Mouse (Mus musculus) CH12.LX (cell line): ENCODE measurements at regions not wholly inside any gene's neighbourhood (a gene's known extent, or its start where the extent isn't known, plus 50 kb on each side); places are given as distances from the start of the nearest gene placed in this dataset.

Source experiments
- DNase-seq: peaks from one replicate; pipeline ENCODE4 v3.0.0-alpha.2; 2013; ENCODE audit errors: extremely low read depth
- H3K27ac ChIP-seq: 2 replicates; pipeline ENCODE4 v1.5.1; 2012; ENCODE audit warnings: low read depth, mild to moderate bottlenecking, control low read depth, moderate library complexity; ENCODE audit not compliant: insufficient read depth
- H3K27me3 ChIP-seq: replicated peaks from 2 replicates; pipeline ENCODE3; 2012; ENCODE audit warnings: inconsistent platforms
- H3K36me3 ChIP-seq, 2 experiments: replicated peaks in 1 of 2; 2 replicates each; pipeline versions ENCODE3 to v1.6.1; 2012; ENCODE audit warnings: inconsistent platforms in 1 of 2, low read length in 1 of 2, mild to moderate bottlenecking in 1 of 2, mixed read lengths in 1 of 2, moderate library complexity in 1 of 2; ENCODE audit not compliant: control insufficient read depth in 1 of 2, insufficient read depth in 1 of 2
- H3K4me1 ChIP-seq, 2 experiments: 2 replicates each; pipeline ENCODE4 v1.6.1; 2012; ENCODE audit warnings: inconsistent platforms in 1 of 2, moderate library complexity in 1 of 2; ENCODE audit not compliant: insufficient read depth in 2 of 2, control insufficient read depth in 1 of 2
- H3K4me2 ChIP-seq: 2 replicates; pipeline ENCODE4 v1.6.1; 2012; ENCODE audit warnings: low read depth, mild to moderate bottlenecking, control low read depth; ENCODE audit not compliant: poor library complexity, insufficient read depth, severe bottlenecking
- H3K4me3 ChIP-seq, 3 experiments: fragments of 150-350 bp in 1 of 3; sonication (generic) in 1 of 3; replicated peaks in 1 of 3; 2 replicates each; pipeline versions ENCODE3 to v1.5.1; 2011 to 2012; ENCODE audit warnings: low read depth in 2 of 3, low read length in 2 of 3, mild to moderate bottlenecking in 2 of 3, moderate library complexity in 2 of 3, control low read depth in 1 of 3, improper control_type of control experiment in 1 of 3, inconsistent platforms in 1 of 3, mixed read lengths in 1 of 3; ENCODE audit not compliant: poor library complexity in 1 of 3
- H3K79me2 ChIP-seq: replicated peaks from 2 replicates; pipeline ENCODE4 v1.6.1; 2012; ENCODE audit warnings: mild to moderate bottlenecking, moderate library complexity; ENCODE audit not compliant: control insufficient read depth, poor library complexity, insufficient read depth, severe bottlenecking; ENCODE audit errors: extremely low read depth
- H3K9ac ChIP-seq: 2 replicates; pipeline ENCODE4 v1.6.1; 2012; ENCODE audit warnings: low read depth, mild to moderate bottlenecking, control low read depth, moderate library complexity; ENCODE audit not compliant: insufficient read depth
- H3K9me3 ChIP-seq: replicated peaks from 2 replicates; pipeline ENCODE3; 2012; ENCODE audit warnings: low read length, inconsistent platforms, mixed read lengths
- BHLHE40 ChIP-seq: IDR thresholded peaks from 2 replicates; pipeline ENCODE4 v1.6.1; 2011; ENCODE audit warnings: mild to moderate bottlenecking, low read depth, low read length, improper control_type of control experiment
- CHD1 ChIP-seq: IDR thresholded peaks from 2 replicates; pipeline ENCODE4 v1.6.1; 2012; ENCODE audit warnings: low read depth, low read length, improper control_type of control experiment, inconsistent platforms
- CHD2 ChIP-seq: IDR thresholded peaks from 2 replicates; pipeline ENCODE4 v1.6.1; 2011; ENCODE audit warnings: low read length, improper control_type of control experiment
- CTCF ChIP-seq, 2 experiments: IDR thresholded peaks in 1 of 2; conservative IDR thresholded peaks in 1 of 2; 2 replicates each; pipeline ENCODE4 v1.5.1; 2011 to 2012; ENCODE audit warnings: low read depth in 2 of 2, low read length in 2 of 2, improper control_type of control experiment in 1 of 2, inconsistent platforms in 1 of 2, mild to moderate bottlenecking in 1 of 2, moderate library complexity in 1 of 2
- IRF4 ChIP-seq: IDR thresholded peaks from 2 replicates; pipeline ENCODE4 v1.6.1; 2014; ENCODE audit warnings: low read depth, mild to moderate bottlenecking, inconsistent platforms, low read length, improper control_type of control experiment
- JUND ChIP-seq: conservative IDR thresholded peaks from 2 replicates; pipeline ENCODE4 v1.6.1; 2011; ENCODE audit warnings: low read depth, low read length, improper control_type of control experiment
- KAT2A ChIP-seq: IDR thresholded peaks from 2 replicates; pipeline ENCODE4 v1.6.1; 2012; ENCODE audit warnings: low read length, improper control_type of control experiment, inconsistent platforms; ENCODE audit not compliant: insufficient replicate concordance
- MEF2A ChIP-seq: IDR thresholded peaks from 2 replicates; pipeline ENCODE4 v1.6.1; 2014; ENCODE audit warnings: low read depth, mild to moderate bottlenecking, inconsistent platforms, low read length, improper control_type of control experiment, borderline replicate concordance
- MXI1 ChIP-seq: IDR thresholded peaks from 2 replicates; pipeline ENCODE4 v1.6.1; 2011; ENCODE audit warnings: mild to moderate bottlenecking, low read depth, low read length, improper control_type of control experiment
- NRF1 ChIP-seq: IDR thresholded peaks from 2 replicates; pipeline ENCODE4 v1.6.1; 2014; ENCODE audit warnings: low read depth, mild to moderate bottlenecking, inconsistent platforms, low read length, improper control_type of control experiment, moderate library complexity
- POLR2A ChIP-seq: IDR thresholded peaks from 2 replicates; pipeline ENCODE4 v1.6.1; 2011; ENCODE audit warnings: low read depth, mild to moderate bottlenecking, improper control_type of control experiment, low read length
- POLR2AphosphoS2 ChIP-seq: IDR thresholded peaks from 2 replicates; pipeline ENCODE4 v1.6.1; 2011; ENCODE audit warnings: low read depth, low read length, improper control_type of control experiment
- RCOR1 ChIP-seq: conservative IDR thresholded peaks from 2 replicates; pipeline ENCODE4 v1.6.1; 2012; ENCODE audit warnings: low read depth, mild to moderate bottlenecking, inconsistent platforms, low read length, improper control_type of control experiment
- TBP ChIP-seq: conservative IDR thresholded peaks from 2 replicates; pipeline ENCODE4 v1.6.1; 2011; ENCODE audit warnings: low read depth, low read length, improper control_type of control experiment
- TCF12 ChIP-seq: IDR thresholded peaks from 2 replicates; pipeline ENCODE4 v1.6.1; 2014; ENCODE audit warnings: low read depth, mild to moderate bottlenecking, inconsistent platforms, low read length, improper control_type of control experiment
- UBTF ChIP-seq: IDR thresholded peaks from 2 replicates; pipeline ENCODE4 v1.6.1; 2012; ENCODE audit warnings: low read depth, mild to moderate bottlenecking, inconsistent platforms, low read length, improper control_type of control experiment, moderate library complexity
- ZC3H11A ChIP-seq: IDR thresholded peaks from 2 replicates; pipeline ENCODE4 v1.6.1; 2012; ENCODE audit warnings: low read depth, mild to moderate bottlenecking, inconsistent platforms, low read length, improper control_type of control experiment
- ZKSCAN1 ChIP-seq: IDR thresholded peaks from 2 replicates; pipeline ENCODE4 v1.6.1; 2012; ENCODE audit warnings: low read depth, inconsistent platforms, low read length, improper control_type of control experiment, borderline replicate concordance
- ZNF384 ChIP-seq: IDR thresholded peaks from 2 replicates; pipeline ENCODE4 v1.6.1; 2012; ENCODE audit warnings: low read depth, low read length, improper control_type of control experiment, inconsistent platforms
- dilution Hi-C: fragments of 300-500 bp; cut with MboI; formaldehyde crosslinking; loops from 2 replicates; pipeline ENCODE4 v1.14.3; 2020; ENCODE audit warnings: low sequenced_read_pairs; ENCODE audit not compliant: extremely low pct_unique_long_range_greater_than_20kb, extremely low pct_ligation_motif_present
- in situ Hi-C: fragments of 300-500 bp; cut with MboI; formaldehyde crosslinking; loops from 3 replicates; pipeline ENCODE4 v1.14.3; 2019; ENCODE audit warnings: low sequenced_read_pairs, low pct_ligation_motif_present, low pct_unique_long_range_greater_than_20kb, mixed read lengths

- dilution Hi-C loops (no loop called here), in situ Hi-C loops (no loop called here)
- Histone ChIP-seq H3K27ac (no peak overlapping the region), H3K9me3 (peaks cover 2% of the 10 kb centered on the region), H3K36me3 (no peaks in the 10 kb centered on the region), H3K4me1 (peaks cover 0 to 3% of the 10 kb centered on the region in 2 experiments; a peak in 1 of 4 replicates), H3K79me2 (no peaks in the 10 kb centered on the region), H3K4me3 (no peak overlapping the region), H3K9ac (no peak overlapping the region), H3K27me3 (no peaks in the 10 kb centered on the region), H3K4me2 (no peak overlapping the region)
- no peak for TF ChIP-seq MXI1
- no peak for TF ChIP-seq POLR2A
- no peak for TF ChIP-seq BHLHE40
- TF ChIP-seq POLR2AphosphoS2, result no peak
- no peak for TF ChIP-seq RCOR1
- no peak for DNase-seq
These were observed 66.5 kb upstream of the 4933415F23Rik start for GRCm38 (mm10) chr1:23168504-23168903.

- dilution Hi-C loops, result no loop called here
- Histone ChIP-seq H3K9me3 (peaks cover 2% of the 10 kb centered on the region), H3K9ac (no peak overlapping the region), H3K4me2 (no peak overlapping the region), H3K4me3 (no peak overlapping the region), H3K36me3 (no peaks in the 10 kb centered on the region), H3K79me2 (no peaks in the 10 kb centered on the region), H3K27ac (no peak overlapping the region), H3K27me3 (no peaks in the 10 kb centered on the region), H3K4me1 (no peaks in the 10 kb centered on the region)
- TF ChIP-seq TCF12 (no peak), CHD1 (no peak), ZNF384 (no peak), MEF2A (no peak), IRF4 (no peak), KAT2A (no peak), NRF1 (no peak), ZC3H11A (no peak), CHD2 (no peak), ZKSCAN1 (no peak), CTCF (conservative IDR thresholded peaks at IDR 0.05 in 1 of 2, IDR thresholded peaks at IDR 0.05 in 1 of 2; ENCODE audit: low read depth in 2 of 2, low read length in 2 of 2) (no peak), JUND (no peak), TBP (no peak), UBTF (no peak)
- in situ Hi-C loops, result no loop called here
- no peak for DNase-seq
These were observed 61.4 kb upstream of the 4933415F23Rik start for GRCm38 (mm10) chr1:23163371-23163935.
